Mouse (Mus musculus): ENCODE measurements around the gene Pkp3. TPM values are rescaled to one million over a fixed set of nuclear protein-coding genes. Genes with fewer than 3 reads are reported as not detected.

The Pkp3 gene
- polyA plus RNA-seq, 1 experiment from 2014 or later: 2.3 TPM

DNA sequence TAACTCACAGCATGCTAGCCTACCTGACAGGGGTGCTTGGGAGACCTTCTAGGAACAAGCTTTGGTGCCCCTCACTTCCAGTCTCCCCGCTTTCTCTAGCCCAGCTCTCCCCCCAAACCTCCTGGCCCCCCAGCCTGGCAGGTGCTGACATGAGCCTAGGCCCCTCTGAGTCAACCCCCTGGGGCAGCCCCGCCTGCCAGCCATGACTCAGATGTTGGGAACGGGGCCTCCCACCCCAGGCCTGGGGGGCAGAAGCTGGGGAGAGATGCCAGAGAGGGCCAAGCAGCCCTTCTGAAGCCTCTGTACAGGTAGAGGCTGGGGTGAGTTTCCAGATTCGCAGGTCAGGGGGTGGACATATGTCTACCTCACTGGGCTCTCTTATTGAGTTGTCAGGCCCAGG lies 858 bp downstream of the Pkp3 start:
- whole genome bisulfite sequencing: 76% methylated on average over 4 of the region's 4 CpGs
- DNase-seq (ENCODE audit: low spot score) (no peak), ATAC-seq (ENCODE audit: insufficient read depth, low FRiP score, low TSS enrichment) (no peak)
- Histone ChIP-seq H3K4me1 (ENCODE audit: control insufficient read depth, insufficient read depth, low read length) (no peaks in the 10 kb centered on the region), H3K4me3 (ENCODE audit: low read depth, low read length) (no peak overlapping the region), H3K27ac (ENCODE audit: low read depth, low read length) (no peak overlapping the region), H3K27me3 (ENCODE audit: control insufficient read depth, insufficient read depth, low read length) (no peaks in the 10 kb centered on the region; the same call in 1 of the 2 replicates), H3K9me3 (ENCODE audit: control insufficient read depth, low read length) (no peaks in the 10 kb centered on the region), H3K36me3 (ENCODE audit: control insufficient read depth, insufficient read depth, low read length) (no peaks in the 10 kb centered on the region), H3K4me2 (ENCODE audit: low read depth) (no peak overlapping the region), H3K9ac (ENCODE audit: low read length) (no peak overlapping the region)

DNA sequence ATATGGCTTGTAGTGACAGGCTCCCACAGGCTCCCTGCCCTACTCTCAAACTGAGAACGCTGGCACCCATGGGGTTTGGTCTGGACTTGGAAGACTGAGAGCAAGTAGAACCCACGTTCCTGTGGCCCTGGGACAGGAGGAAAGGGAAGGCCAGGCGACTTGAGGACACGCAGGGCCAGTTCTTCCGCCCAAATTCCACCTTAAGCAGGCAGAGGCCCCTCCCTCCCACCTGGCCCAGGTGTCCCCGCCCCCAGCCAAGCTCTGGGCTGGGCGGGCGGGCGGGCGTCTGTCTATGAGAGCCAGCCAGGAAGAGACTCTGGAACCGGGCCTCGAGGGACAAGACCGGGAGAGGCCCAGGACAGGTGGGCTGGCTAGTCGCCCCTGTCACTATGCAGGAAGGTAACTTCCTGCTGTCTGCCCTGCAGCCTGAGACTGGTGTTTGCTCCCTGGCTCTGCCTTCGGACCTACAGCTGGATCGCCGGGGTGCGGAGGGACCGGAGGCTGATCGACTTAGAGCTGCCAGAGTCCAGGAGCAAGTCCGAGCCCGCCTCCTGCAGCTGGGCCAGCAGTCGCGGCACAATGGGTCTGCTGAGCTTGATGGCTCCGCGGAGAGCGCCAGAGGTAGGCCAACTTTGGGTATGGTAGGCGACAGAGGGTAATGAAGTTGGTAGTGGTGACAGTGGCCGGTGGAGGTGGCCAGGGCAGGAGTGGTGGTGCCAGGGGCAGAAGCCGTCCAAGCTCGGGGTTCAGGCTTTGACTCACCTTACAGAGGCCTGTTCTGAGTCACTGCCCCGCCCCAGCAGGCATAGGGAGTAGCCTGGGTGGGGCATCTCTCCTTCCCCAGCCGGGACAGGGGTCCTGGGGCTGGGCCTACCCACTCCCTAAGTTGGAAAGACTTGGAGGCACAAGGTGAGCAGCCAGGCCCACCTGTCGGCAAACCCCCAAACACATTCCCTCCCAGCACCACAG lies 1.7 kb downstream of the Pkp3 start:
- Histone ChIP-seq H3K9me3 (ENCODE audit: control insufficient read depth, low read length) (no peaks in the 10 kb centered on the region), H3K27me3 (ENCODE audit: control insufficient read depth, insufficient read depth, low read length) (no peaks in the 10 kb centered on the region; the same call in 1 of the 2 replicates), H3K4me2 (ENCODE audit: low read depth) (no peak overlapping the region), H3K4me1 (ENCODE audit: control insufficient read depth, insufficient read depth, low read length) (no peaks in the 10 kb centered on the region), H3K9ac (ENCODE audit: low read length) (no peak overlapping the region), H3K36me3 (ENCODE audit: control insufficient read depth, insufficient read depth, low read length) (no peaks in the 10 kb centered on the region), H3K27ac (ENCODE audit: low read depth, low read length) (no peak overlapping the region), H3K4me3 (ENCODE audit: low read depth, low read length) (no peak overlapping the region)
- 26% methylated on average over 34 of the region's 34 CpGs for WGBS
- DNase-seq (ENCODE audit: low spot score): no peak
- ATAC-seq (ENCODE audit: insufficient read depth, low FRiP score, low TSS enrichment): no peak

DNA sequence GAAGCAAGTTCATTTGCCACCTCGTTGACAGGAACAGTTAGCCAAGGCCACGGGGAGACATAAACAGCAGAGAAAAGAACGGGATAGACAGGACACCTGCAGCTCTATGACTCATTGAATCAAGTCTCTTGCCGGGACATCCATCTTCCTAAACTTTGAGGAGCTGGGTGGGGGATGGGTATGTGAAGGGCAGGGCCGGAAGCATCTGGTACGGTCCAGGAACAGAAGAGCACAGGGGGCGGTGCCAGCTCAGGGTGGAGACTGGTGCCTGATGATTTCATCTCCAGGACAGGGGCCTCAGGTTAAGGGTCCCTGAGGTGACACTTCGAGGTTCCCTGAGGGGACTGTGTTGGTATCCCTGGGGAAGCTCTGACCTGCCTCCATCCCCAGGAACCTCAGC lies 9.9 kb downstream of the Pkp3 start:
- Histone ChIP-seq H3K27ac (ENCODE audit: low read depth, low read length) (no peak overlapping the region), H3K27me3 (ENCODE audit: control insufficient read depth, insufficient read depth, low read length) (peaks cover 15% of the 10 kb centered on the region), H3K36me3 (ENCODE audit: control insufficient read depth, insufficient read depth, low read length) (no peaks in the 10 kb centered on the region), H3K9ac (ENCODE audit: low read length) (no peak overlapping the region), H3K4me3 (ENCODE audit: low read depth, low read length) (no peak overlapping the region), H3K9me3 (ENCODE audit: control insufficient read depth, low read length) (no peaks in the 10 kb centered on the region), H3K4me1 (ENCODE audit: control insufficient read depth, insufficient read depth, low read length) (0 out of 2 replicates have a peak, but pooled peaks cover 2% of the 10 kb centered on the region), H3K4me2 (ENCODE audit: low read depth) (no peak overlapping the region)
- DNase-seq (ENCODE audit: low spot score) (no peak), ATAC-seq (ENCODE audit: insufficient read depth, low FRiP score, low TSS enrichment) (no peak)
- 38% methylated on average over 8 of the region's 8 CpGs for WGBS

DNA sequence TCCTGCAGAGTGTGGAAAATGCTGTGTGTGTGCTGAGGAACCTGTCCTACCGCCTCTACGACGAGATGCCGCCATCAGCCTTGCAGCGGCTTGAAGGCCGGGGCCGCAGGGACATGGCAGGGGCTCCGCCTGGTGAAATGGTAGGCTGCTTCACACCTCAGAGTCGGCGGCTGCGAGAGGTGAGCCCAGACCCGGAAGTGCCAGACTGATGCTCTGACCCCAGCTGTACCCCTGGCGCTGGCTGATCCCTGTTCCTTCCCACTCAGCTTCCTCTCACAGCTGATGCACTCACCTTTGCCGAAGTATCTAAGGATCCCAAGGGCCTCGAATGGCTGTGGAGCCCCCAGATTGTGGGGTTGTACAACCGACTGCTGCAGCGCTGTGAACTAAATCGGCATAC lies 10.5 kb downstream of the Pkp3 start:
- Histone ChIP-seq H3K9me3 (ENCODE audit: control insufficient read depth, low read length) (no peaks in the 10 kb centered on the region), H3K4me1 (ENCODE audit: control insufficient read depth, insufficient read depth, low read length) (0 out of 2 replicates have a peak, but pooled peaks cover 2% of the 10 kb centered on the region), H3K27ac (ENCODE audit: low read depth, low read length) (no peak overlapping the region), H3K36me3 (ENCODE audit: control insufficient read depth, insufficient read depth, low read length) (no peaks in the 10 kb centered on the region), H3K4me2 (ENCODE audit: low read depth) (peak overlapping the region; percentile 33), H3K27me3 (ENCODE audit: control insufficient read depth, insufficient read depth, low read length) (peaks cover 15% of the 10 kb centered on the region), H3K4me3 (ENCODE audit: low read depth, low read length) (no peak overlapping the region), H3K9ac (ENCODE audit: low read length) (no peak overlapping the region)
- DNase-seq (ENCODE audit: low spot score): no peak
- 12% methylated on average over 18 of the region's 18 CpGs for WGBS
- ATAC-seq (ENCODE audit: insufficient read depth, low FRiP score, low TSS enrichment): no peak

DNA sequence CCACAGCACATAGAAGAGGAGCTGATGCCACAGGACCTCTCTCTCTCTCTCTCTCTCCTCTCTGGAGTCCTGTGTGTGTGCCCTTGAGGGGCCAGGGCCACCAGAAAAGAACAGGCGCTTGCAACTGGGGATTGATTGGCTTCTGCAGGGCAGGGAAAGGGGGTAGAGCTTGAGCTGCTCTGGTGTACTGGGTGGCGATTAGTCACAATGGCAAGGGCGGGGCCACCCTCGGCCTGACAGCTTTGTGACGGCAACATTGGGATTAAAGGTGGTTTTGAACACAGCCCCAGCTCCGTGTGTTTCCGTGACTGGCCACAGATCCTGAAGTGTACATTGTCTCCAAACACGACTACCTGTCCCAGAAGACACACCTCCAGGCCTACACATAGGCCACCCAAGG lies 12.2 kb downstream of the Pkp3 start:
- 0 out of 2 replicates have a peak, but pooled peaks cover 6% of the 10 kb centered on the region for H3K4me1 ChIP-seq (ENCODE audit: control insufficient read depth, insufficient read depth, low read length)
- DNase-seq (ENCODE audit: low spot score) (no peak), ATAC-seq (ENCODE audit: insufficient read depth, low FRiP score, low TSS enrichment) (no peak)
- H3K9ac ChIP-seq (ENCODE audit: low read length): no peak overlapping the region
- H3K4me3 ChIP-seq (ENCODE audit: low read depth, low read length): no peak overlapping the region
- H3K4me2 ChIP-seq (ENCODE audit: low read depth): no peak overlapping the region
- no peaks in the 10 kb centered on the region for H3K36me3 ChIP-seq (ENCODE audit: control insufficient read depth, insufficient read depth, low read length)
- H3K27me3 ChIP-seq (ENCODE audit: control insufficient read depth, insufficient read depth, low read length): peaks cover 15% of the 10 kb centered on the region
- no peak overlapping the region for H3K27ac ChIP-seq (ENCODE audit: low read depth, low read length)
- H3K9me3 ChIP-seq (ENCODE audit: control insufficient read depth, low read length): no peaks in the 10 kb centered on the region
- WGBS: 66% methylated on average over 8 of the region's 8 CpGs

DNA sequence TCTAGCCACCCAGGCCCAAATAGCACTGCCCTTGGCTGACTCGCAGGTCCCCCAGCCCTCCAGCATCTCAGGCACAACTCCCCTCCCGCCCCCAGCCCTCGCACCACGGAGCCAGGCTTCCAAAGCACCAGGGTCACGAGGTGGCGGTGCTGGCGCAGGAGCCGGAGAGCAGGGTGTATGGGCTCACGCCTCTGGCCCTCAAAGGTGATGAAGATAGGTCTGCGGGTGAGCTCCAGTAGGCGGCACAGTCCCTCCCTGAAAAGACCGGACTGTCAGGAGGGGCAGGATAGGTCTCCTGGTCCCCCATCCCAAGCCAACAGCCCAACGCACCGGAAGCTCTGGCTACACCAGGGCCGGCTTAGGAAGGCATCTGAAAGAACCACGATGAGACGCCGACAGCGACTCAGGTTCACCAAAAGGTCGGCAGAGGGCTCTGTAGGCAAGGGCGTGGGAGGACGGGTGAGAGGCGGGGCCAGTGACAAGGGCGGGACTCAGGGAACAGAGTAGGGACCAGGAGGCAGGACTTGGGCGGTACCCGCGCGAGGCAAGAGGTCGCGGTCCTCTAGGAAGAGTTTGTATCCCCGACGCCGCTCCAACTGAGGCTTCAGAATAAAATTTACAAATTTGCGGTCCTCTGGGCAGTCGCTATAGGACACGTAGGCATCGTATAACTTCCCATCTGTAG lies 14.2 kb downstream of the Pkp3 start:
- no peak overlapping the region for H3K27ac ChIP-seq (ENCODE audit: low read depth, low read length)

DNA sequence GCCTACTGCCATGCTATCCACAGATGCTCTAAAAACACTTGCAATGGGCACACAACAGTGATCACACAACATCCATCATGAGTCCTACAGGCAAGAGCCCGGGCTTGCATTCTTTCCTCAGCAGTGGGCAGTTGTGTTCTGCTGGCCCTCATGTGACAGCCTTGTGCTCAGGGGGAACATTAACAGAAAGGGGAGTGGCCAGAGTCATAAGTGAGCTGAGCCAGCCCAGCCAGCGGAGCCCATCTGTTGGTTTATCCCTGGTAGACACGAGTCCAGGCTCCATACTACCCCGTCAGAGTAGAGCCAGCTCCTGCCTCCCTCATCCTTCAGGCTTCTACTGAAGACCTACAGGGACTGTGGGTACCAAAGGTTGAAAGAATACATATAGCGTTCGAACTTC lies 15.9 kb downstream of the Pkp3 start:
- Histone ChIP-seq H3K9me3 (ENCODE audit: control insufficient read depth, low read length) (no peaks in the 10 kb centered on the region), H3K4me1 (ENCODE audit: control insufficient read depth, insufficient read depth, low read length) (0 out of 2 replicates have a peak, but pooled peaks cover 4% of the 10 kb centered on the region), H3K36me3 (ENCODE audit: control insufficient read depth, insufficient read depth, low read length) (no peaks in the 10 kb centered on the region), H3K9ac (ENCODE audit: low read length) (no peak overlapping the region), H3K27me3 (ENCODE audit: control insufficient read depth, insufficient read depth, low read length) (peaks cover 15% of the 10 kb centered on the region), H3K4me3 (ENCODE audit: low read depth, low read length) (no peak overlapping the region), H3K27ac (ENCODE audit: low read depth, low read length) (no peak overlapping the region), H3K4me2 (ENCODE audit: low read depth) (no peak overlapping the region)
- DNase-seq (ENCODE audit: low spot score): no peak
- no peak for ATAC-seq (ENCODE audit: insufficient read depth, low FRiP score, low TSS enrichment)
- 73% methylated on average over 6 of the region's 6 CpGs for WGBS

More for the DNA sequence above, 14.2 kb downstream of the Pkp3 start:
- no peaks in the 10 kb centered on the region for H3K9me3 ChIP-seq (ENCODE audit: control insufficient read depth, low read length)
- DNase-seq (ENCODE audit: low spot score) (peak; percentile 85), ATAC-seq (ENCODE audit: insufficient read depth, low FRiP score, low TSS enrichment) (peak; percentile 90)
- H3K4me1 ChIP-seq (ENCODE audit: control insufficient read depth, insufficient read depth, low read length): 0 out of 2 replicates have a peak, but pooled peaks cover 6% of the 10 kb centered on the region
- peak overlapping the region; percentile 36 for H3K4me2 ChIP-seq (ENCODE audit: low read depth)
- 4% methylated on average over 37 of the region's 37 CpGs for WGBS
- H3K36me3 ChIP-seq (ENCODE audit: control insufficient read depth, insufficient read depth, low read length): no peaks in the 10 kb centered on the region
- H3K9ac ChIP-seq (ENCODE audit: low read length): peak overlapping the region; percentile 43
- H3K4me3 ChIP-seq (ENCODE audit: low read depth, low read length): peak overlapping the region; percentile 19; the same call in 1 of the 2 replicates
- peaks cover 15% of the 10 kb centered on the region for H3K27me3 ChIP-seq (ENCODE audit: control insufficient read depth, insufficient read depth, low read length)

DNA sequence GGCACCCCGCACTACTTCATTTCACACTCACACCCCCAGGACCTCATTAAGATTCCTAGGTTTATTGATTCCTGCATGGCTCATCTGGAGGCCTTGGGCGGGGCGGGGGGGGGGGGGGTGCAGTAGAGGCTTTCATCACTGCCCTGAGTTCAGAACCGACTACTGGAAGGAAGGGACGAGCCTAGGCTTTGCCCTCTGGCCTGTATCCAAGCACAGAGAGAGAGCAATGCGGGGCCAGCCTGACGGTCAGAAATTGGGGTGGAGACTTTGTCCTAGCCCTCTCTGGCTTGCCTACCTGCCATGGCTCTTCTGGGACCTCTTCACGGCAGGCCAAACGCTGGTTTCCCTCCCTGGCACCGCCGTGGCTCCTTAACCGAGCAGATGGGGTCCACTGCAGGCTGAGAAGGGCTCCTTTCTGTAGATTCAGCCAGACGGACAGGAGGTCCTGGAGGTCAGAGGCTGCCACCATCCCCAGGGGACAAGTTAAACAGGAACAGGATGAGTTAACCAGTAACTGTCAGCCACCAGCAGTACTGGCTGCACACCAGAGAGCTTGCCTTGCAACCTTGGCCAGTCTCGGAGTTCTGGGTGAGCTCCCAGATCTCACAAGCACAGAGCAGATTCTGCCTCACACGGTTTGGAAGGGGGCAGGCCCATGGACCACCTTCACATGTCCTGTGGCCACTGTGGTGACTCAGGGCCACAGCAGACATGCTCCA lies 16.6 kb downstream of the Pkp3 start:
- Histone ChIP-seq H3K27ac (ENCODE audit: low read depth, low read length) (no peak overlapping the region), H3K4me3 (ENCODE audit: low read depth, low read length) (no peak overlapping the region), H3K9me3 (ENCODE audit: control insufficient read depth, low read length) (no peaks in the 10 kb centered on the region), H3K36me3 (ENCODE audit: control insufficient read depth, insufficient read depth, low read length) (no peaks in the 10 kb centered on the region), H3K4me1 (ENCODE audit: control insufficient read depth, insufficient read depth, low read length) (peaks cover 7% of the 10 kb centered on the region; the same call in 1 of the 2 replicates), H3K27me3 (ENCODE audit: control insufficient read depth, insufficient read depth, low read length) (peaks cover 14% of the 10 kb centered on the region), H3K4me2 (ENCODE audit: low read depth) (no peak overlapping the region), H3K9ac (ENCODE audit: low read length) (no peak overlapping the region; the same call in 1 of the 2 replicates)
- DNase-seq (ENCODE audit: low spot score) (no peak), ATAC-seq (ENCODE audit: insufficient read depth, low FRiP score, low TSS enrichment) (no peak)
- WGBS: 61% methylated on average over 15 of the region's 15 CpGs

Data from neural tube, embryonic 11.5 days (tissue).